Mouse (Mus musculus) CH12.LX (cell line): ENCODE measurements around the gene Hspb11. TPM values are rescaled to one million over a fixed set of nuclear protein-coding genes. Genes with fewer than 3 reads are reported as not detected.

ENCODE experiments used
- DNase-seq: peaks from one replicate; pipeline ENCODE4 v3.0.0-alpha.2; 2013; ENCODE audit errors: extremely low read depth
- H3K27ac ChIP-seq: 2 replicates; pipeline ENCODE4 v1.5.1; 2012; ENCODE audit warnings: low read depth, mild to moderate bottlenecking, control low read depth, moderate library complexity; ENCODE audit not compliant: insufficient read depth
- H3K27me3 ChIP-seq: replicated peaks from 2 replicates; pipeline ENCODE3; 2012; ENCODE audit warnings: inconsistent platforms
- H3K36me3 ChIP-seq, 2 experiments: replicated peaks in 1 of 2; 2 replicates each; pipeline versions ENCODE3 to v1.6.1; 2012; ENCODE audit warnings: inconsistent platforms in 1 of 2, low read length in 1 of 2, mild to moderate bottlenecking in 1 of 2, mixed read lengths in 1 of 2, moderate library complexity in 1 of 2; ENCODE audit not compliant: control insufficient read depth in 1 of 2, insufficient read depth in 1 of 2
- H3K4me1 ChIP-seq, 2 experiments: 2 replicates each; pipeline ENCODE4 v1.6.1; 2012; ENCODE audit warnings: inconsistent platforms in 1 of 2, moderate library complexity in 1 of 2; ENCODE audit not compliant: insufficient read depth in 2 of 2, control insufficient read depth in 1 of 2
- H3K4me2 ChIP-seq: 2 replicates; pipeline ENCODE4 v1.6.1; 2012; ENCODE audit warnings: low read depth, mild to moderate bottlenecking, control low read depth; ENCODE audit not compliant: poor library complexity, insufficient read depth, severe bottlenecking
- H3K4me3 ChIP-seq, 3 experiments: fragments of 150-350 bp in 1 of 3; sonication (generic) in 1 of 3; replicated peaks in 1 of 3; 2 replicates each; pipeline versions ENCODE3 to v1.5.1; 2011 to 2012; ENCODE audit warnings: low read depth in 2 of 3, low read length in 2 of 3, mild to moderate bottlenecking in 2 of 3, moderate library complexity in 2 of 3, control low read depth in 1 of 3, improper control_type of control experiment in 1 of 3, inconsistent platforms in 1 of 3, mixed read lengths in 1 of 3; ENCODE audit not compliant: poor library complexity in 1 of 3
- H3K79me2 ChIP-seq: replicated peaks from 2 replicates; pipeline ENCODE4 v1.6.1; 2012; ENCODE audit warnings: mild to moderate bottlenecking, moderate library complexity; ENCODE audit not compliant: control insufficient read depth, poor library complexity, insufficient read depth, severe bottlenecking; ENCODE audit errors: extremely low read depth
- H3K9ac ChIP-seq: 2 replicates; pipeline ENCODE4 v1.6.1; 2012; ENCODE audit warnings: low read depth, mild to moderate bottlenecking, control low read depth, moderate library complexity; ENCODE audit not compliant: insufficient read depth
- H3K9me3 ChIP-seq: replicated peaks from 2 replicates; pipeline ENCODE3; 2012; ENCODE audit warnings: low read length, inconsistent platforms, mixed read lengths
- BHLHE40 ChIP-seq: IDR thresholded peaks from 2 replicates; pipeline ENCODE4 v1.6.1; 2011; ENCODE audit warnings: mild to moderate bottlenecking, low read depth, low read length, improper control_type of control experiment
- CHD2 ChIP-seq: IDR thresholded peaks from 2 replicates; pipeline ENCODE4 v1.6.1; 2011; ENCODE audit warnings: low read length, improper control_type of control experiment
- CTCF ChIP-seq, 2 experiments: IDR thresholded peaks in 1 of 2; conservative IDR thresholded peaks in 1 of 2; 2 replicates each; pipeline ENCODE4 v1.5.1; 2011 to 2012; ENCODE audit warnings: low read depth in 2 of 2, low read length in 2 of 2, improper control_type of control experiment in 1 of 2, inconsistent platforms in 1 of 2, mild to moderate bottlenecking in 1 of 2, moderate library complexity in 1 of 2
- E2F4 ChIP-seq: IDR thresholded peaks from 2 replicates; pipeline ENCODE4 v1.6.1; 2011; ENCODE audit warnings: low read depth, low read length, improper control_type of control experiment; ENCODE audit not compliant: insufficient replicate concordance
- ELF1 ChIP-seq: IDR thresholded peaks from 2 replicates; pipeline ENCODE4 v1.6.1; 2014; ENCODE audit warnings: low read depth, mild to moderate bottlenecking, inconsistent platforms, low read length, improper control_type of control experiment
- EP300 ChIP-seq: IDR thresholded peaks from 2 replicates; pipeline ENCODE4 v1.6.1; 2011; ENCODE audit warnings: low read length, improper control_type of control experiment
- ETS1 ChIP-seq: conservative IDR thresholded peaks from 2 replicates; pipeline ENCODE4 v1.6.1; 2012; ENCODE audit warnings: low read depth, mild to moderate bottlenecking, inconsistent platforms, low read length, improper control_type of control experiment, moderate library complexity
- HCFC1 ChIP-seq: IDR thresholded peaks from 2 replicates; pipeline ENCODE4 v1.6.1; 2012; ENCODE audit warnings: low read depth, mild to moderate bottlenecking, inconsistent platforms, low read length, improper control_type of control experiment
- JUN ChIP-seq: IDR thresholded peaks from 2 replicates; pipeline ENCODE4 v1.6.1; 2011; ENCODE audit warnings: low read depth, mild to moderate bottlenecking, low read length, improper control_type of control experiment, moderate library complexity; ENCODE audit not compliant: insufficient read depth
- JUND ChIP-seq: conservative IDR thresholded peaks from 2 replicates; pipeline ENCODE4 v1.6.1; 2011; ENCODE audit warnings: low read depth, low read length, improper control_type of control experiment
- KAT2A ChIP-seq: IDR thresholded peaks from 2 replicates; pipeline ENCODE4 v1.6.1; 2012; ENCODE audit warnings: low read length, improper control_type of control experiment, inconsistent platforms; ENCODE audit not compliant: insufficient replicate concordance
- MAFK ChIP-seq: IDR thresholded peaks from 2 replicates; pipeline ENCODE4 v1.6.1; 2011; ENCODE audit warnings: low read length, improper control_type of control experiment; ENCODE audit not compliant: insufficient replicate concordance
- MAZ ChIP-seq: IDR thresholded peaks from 2 replicates; pipeline ENCODE4 v1.6.1; 2012; ENCODE audit warnings: low read depth, mild to moderate bottlenecking, inconsistent platforms, low read length, improper control_type of control experiment, moderate library complexity
- MEF2A ChIP-seq: IDR thresholded peaks from 2 replicates; pipeline ENCODE4 v1.6.1; 2014; ENCODE audit warnings: low read depth, mild to moderate bottlenecking, inconsistent platforms, low read length, improper control_type of control experiment, borderline replicate concordance
- MXI1 ChIP-seq: IDR thresholded peaks from 2 replicates; pipeline ENCODE4 v1.6.1; 2011; ENCODE audit warnings: mild to moderate bottlenecking, low read depth, low read length, improper control_type of control experiment
- MYC ChIP-seq: IDR thresholded peaks from 2 replicates; pipeline ENCODE4 v1.6.1; 2011; ENCODE audit warnings: low read depth, mild to moderate bottlenecking, improper control_type of control experiment, low read length
- NELFE ChIP-seq: IDR thresholded peaks from 2 replicates; pipeline ENCODE4 v1.6.1; 2011; ENCODE audit warnings: low read depth, low read length, improper control_type of control experiment
- NRF1 ChIP-seq: IDR thresholded peaks from 2 replicates; pipeline ENCODE4 v1.6.1; 2014; ENCODE audit warnings: low read depth, mild to moderate bottlenecking, inconsistent platforms, low read length, improper control_type of control experiment, moderate library complexity
- RAD21 ChIP-seq: IDR thresholded peaks from 2 replicates; pipeline ENCODE4 v1.6.1; 2011; ENCODE audit warnings: low read depth, mild to moderate bottlenecking, low read length, improper control_type of control experiment, moderate library complexity
- RCOR1 ChIP-seq: conservative IDR thresholded peaks from 2 replicates; pipeline ENCODE4 v1.6.1; 2012; ENCODE audit warnings: low read depth, mild to moderate bottlenecking, inconsistent platforms, low read length, improper control_type of control experiment
- SIN3A ChIP-seq: IDR thresholded peaks from 2 replicates; pipeline ENCODE4 v1.6.1; 2012; ENCODE audit warnings: low read length, improper control_type of control experiment, inconsistent platforms
- SMC3 ChIP-seq: IDR thresholded peaks from 2 replicates; pipeline ENCODE4 v1.6.1; 2011; ENCODE audit warnings: low read depth, low read length, improper control_type of control experiment
- TBP ChIP-seq: conservative IDR thresholded peaks from 2 replicates; pipeline ENCODE4 v1.6.1; 2011; ENCODE audit warnings: low read depth, low read length, improper control_type of control experiment
- USF1 ChIP-seq: IDR thresholded peaks from 2 replicates; pipeline ENCODE4 v1.6.1; 2014; ENCODE audit warnings: low read depth, mild to moderate bottlenecking, inconsistent platforms, low read length, improper control_type of control experiment
- USF2 ChIP-seq: conservative IDR thresholded peaks from 2 replicates; pipeline ENCODE4 v1.6.1; 2011; ENCODE audit warnings: low read depth, low read length, improper control_type of control experiment
- ZC3H11A ChIP-seq: IDR thresholded peaks from 2 replicates; pipeline ENCODE4 v1.6.1; 2012; ENCODE audit warnings: low read depth, mild to moderate bottlenecking, inconsistent platforms, low read length, improper control_type of control experiment
- ZMIZ1 ChIP-seq: IDR thresholded peaks from 2 replicates; pipeline ENCODE4 v1.6.1; 2012; ENCODE audit warnings: low read depth, mild to moderate bottlenecking, inconsistent platforms, low read length, improper control_type of control experiment
- ZNF384 ChIP-seq: IDR thresholded peaks from 2 replicates; pipeline ENCODE4 v1.6.1; 2012; ENCODE audit warnings: low read depth, low read length, improper control_type of control experiment, inconsistent platforms
- dilution Hi-C: fragments of 300-500 bp; cut with MboI; formaldehyde crosslinking; loops from 2 replicates; pipeline ENCODE4 v1.14.3; 2020; ENCODE audit warnings: low sequenced_read_pairs; ENCODE audit not compliant: extremely low pct_unique_long_range_greater_than_20kb, extremely low pct_ligation_motif_present
- in situ Hi-C: fragments of 300-500 bp; cut with MboI; formaldehyde crosslinking; loops from 3 replicates; pipeline ENCODE4 v1.14.3; 2019; ENCODE audit warnings: low sequenced_read_pairs, low pct_ligation_motif_present, low pct_unique_long_range_greater_than_20kb, mixed read lengths
- polyA plus RNA-seq: library from polyadenylated mRNA; unstranded; fragments of >175 nt; gene quantifications from 2 replicates; pipeline ENCODE4 v1.2.1, GENCODE M21; 2012; ENCODE audit warnings: low read depth; ENCODE audit not compliant: insufficient read length
- total RNA-seq, 2 experiments: library from RNA; depleted of rRNA; stranded (reverse); fragments of 300-350 nt in 1 of 2; fragments of >200 nt in 1 of 2; gene quantifications; 2 replicates each; pipeline ENCODE4 v1.2.3; 2012 to 2014

The Hspb11 gene
- total and polyA plus RNA-seq, 3 experiments = 19.7 to 46.3 (median 38.7) TPM

GRCm38 (mm10) chr4:107245368-107245767 lies 8.0 kb upstream of the Hspb11 start:
- H3K4me2 ChIP-seq = no peak overlapping the region
- dilution Hi-C loops (no loop called here), in situ Hi-C loops (no loop called here)
- no peak for DNase-seq
- H3K9ac ChIP-seq = no peak overlapping the region
- H3K27me3 ChIP-seq = no peaks in the 10 kb centered on the region
- peaks cover 12 to 51% of the 10 kb centered on the region in 2 experiments for H3K36me3 ChIP-seq
- TF ChIP-seq RCOR1 (no peak), MXI1 (no peak), BHLHE40 (no peak), E2F4 (no peak), MAZ (no peak), MAFK (no peak), CHD2 (no peak), MYC (no peak), EP300 (no peak), ETS1 (no peak), TBP (no peak), ELF1 (no peak), SMC3 (no peak), USF1 (no peak), JUND (no peak), HCFC1 (no peak), NRF1 (no peak), USF2 (no peak), ZMIZ1 (no peak), MEF2A (no peak)
- no peak overlapping the region for H3K4me3 ChIP-seq
- peaks cover 7 to 38% of the 10 kb centered on the region in 2 experiments; a peak in 3 of 4 replicates for H3K4me1 ChIP-seq
- no peaks in the 10 kb centered on the region for H3K9me3 ChIP-seq
- no peaks in the 10 kb centered on the region; the same call in 1 of the 2 replicates for H3K79me2 ChIP-seq
- no peak overlapping the region for H3K27ac ChIP-seq

DNA sequence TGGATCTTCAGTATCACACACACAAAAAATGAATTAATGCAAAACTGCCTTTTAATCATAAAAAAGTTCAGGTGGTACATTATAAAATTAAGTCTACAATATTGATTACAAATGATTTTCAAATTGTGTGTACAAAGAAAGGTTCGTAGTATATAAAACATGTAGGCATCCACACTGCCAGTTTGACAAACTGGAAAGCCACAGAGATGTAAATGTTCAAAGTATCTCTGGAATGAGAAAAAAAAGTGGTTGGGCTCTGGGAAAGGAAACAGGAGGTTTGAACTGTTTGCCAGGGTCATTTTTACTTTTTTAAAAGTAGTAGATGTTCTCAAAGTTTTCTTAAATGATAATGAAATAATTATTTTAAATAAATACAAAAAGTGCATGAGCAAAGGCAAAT lies 7.4 kb upstream of the Hspb11 start:
- Histone ChIP-seq H3K4me2 (no peak overlapping the region), H3K9ac (no peak overlapping the region), H3K4me1 (peaks cover 7 to 44% of the 10 kb centered on the region in 2 experiments; a peak in 3 of 4 replicates), H3K79me2 (no peaks in the 10 kb centered on the region; the same call in 1 of the 2 replicates), H3K36me3 (peaks cover 8 to 46% of the 10 kb centered on the region in 2 experiments), H3K4me3 (no peak overlapping the region), H3K27ac (no peak overlapping the region), H3K27me3 (no peaks in the 10 kb centered on the region), H3K9me3 (no peaks in the 10 kb centered on the region)
- no peak for TF ChIP-seq RAD21
- no peak for TF ChIP-seq ELF1
- no peak for TF ChIP-seq USF1
- no peak for TF ChIP-seq CHD2
- TF ChIP-seq MAZ = no peak
- TF ChIP-seq CTCF (conservative IDR thresholded peaks at IDR 0.05 in 1 of 2, IDR thresholded peaks at IDR 0.05 in 1 of 2; ENCODE audit: low read depth in 2 of 2, low read length in 2 of 2) = no peak
- TF ChIP-seq SIN3A = no peak
- no peak for TF ChIP-seq JUND
- TF ChIP-seq NELFE = no peak
- no peak for TF ChIP-seq ZMIZ1
- no peak for TF ChIP-seq MXI1
- no peak for TF ChIP-seq ZC3H11A
- TF ChIP-seq ZNF384 = no peak
- no peak for TF ChIP-seq JUN
- no peak for TF ChIP-seq KAT2A
- in situ Hi-C loops (no loop called here), dilution Hi-C loops (no loop called here)
- no peak for DNase-seq
